Mouse (Mus musculus) erythroblast, embryonic 14.5 days (primary cell): ENCODE measurements around the gene Ap2b1.

ENCODE experiments used
- GATA1 ChIP-seq: IDR thresholded peaks from 2 replicates; pipeline ENCODE4 v1.6.1; 2012; ENCODE audit warnings: low read length, inconsistent platforms, mixed read lengths
- TAL1 ChIP-seq: IDR thresholded peaks from 3 replicates; pipeline ENCODE4 v1.6.1; 2012; ENCODE audit warnings: low read length, inconsistent platforms, mixed read lengths

DNA sequence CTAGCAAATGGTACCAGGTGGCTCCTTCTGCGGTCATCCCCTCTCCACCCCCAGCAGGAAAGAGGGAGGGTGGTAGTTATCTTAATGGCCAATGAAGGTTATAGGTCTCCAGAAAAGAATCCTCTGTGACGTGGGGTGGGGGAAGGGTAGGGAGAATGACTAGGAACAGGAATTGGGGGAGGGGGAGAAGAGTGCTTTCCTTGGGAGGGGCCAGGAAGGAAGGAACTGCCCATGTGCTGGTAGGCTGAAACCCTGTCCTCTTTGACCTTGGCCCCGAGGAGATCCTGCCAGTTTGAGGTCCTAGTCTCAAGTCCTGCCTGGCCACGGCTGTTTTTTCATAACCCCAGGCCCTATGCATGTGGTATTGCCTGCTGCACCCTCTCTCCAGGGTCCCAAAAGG is 150.5 kb downstream of the Ap2b1 start:
- TF ChIP-seq GATA1 (no peak), TAL1 (no peak)
